Mouse (Mus musculus) stomach, postnatal 0 days (tissue): Measurements from ENCODE around the gene Nectin1.

Experiments
- CTCF ChIP-seq: IDR thresholded peaks from 2 replicates; pipeline ENCODE4 v1.5.1; 2016; ENCODE audit warnings: antibody characterized with exemption, low read depth, mild to moderate bottlenecking, moderate library complexity
- EP300 ChIP-seq: optimal IDR thresholded peaks from 2 replicates; pipeline ENCODE3; 2016; ENCODE audit warnings: antibody characterized with exemption

GRCm38 (mm10) chr9:43699417-43700225 lies 44.2 kb upstream of the Nectin1 start:
- TF ChIP-seq CTCF (no peak), EP300 (no peak)
